Mouse (Mus musculus) megakaryocyte, embryonic 14.5 days (primary cell): Measurements from ENCODE around the gene Cmklr1.

Experiments
- FLI1 ChIP-seq: IDR thresholded peaks from 2 replicates; pipeline ENCODE4 v1.6.1; 2012; ENCODE audit warnings: low read length, inconsistent platforms, mixed read lengths
- GATA1 ChIP-seq: IDR thresholded peaks from 3 replicates; pipeline ENCODE4 v1.6.1; 2012; ENCODE audit warnings: mixed read lengths, low read length, inconsistent platforms, borderline replicate concordance

- TF ChIP-seq GATA1 (no peak), FLI1 (no peak)
Observed at GRCm38 (mm10) chr5:113635861-113636565, 14.2 kb downstream of the Cmklr1 start.
